8 mouse cellular contexts compared by ENCODE assay signal in the genomic region with DNA sequence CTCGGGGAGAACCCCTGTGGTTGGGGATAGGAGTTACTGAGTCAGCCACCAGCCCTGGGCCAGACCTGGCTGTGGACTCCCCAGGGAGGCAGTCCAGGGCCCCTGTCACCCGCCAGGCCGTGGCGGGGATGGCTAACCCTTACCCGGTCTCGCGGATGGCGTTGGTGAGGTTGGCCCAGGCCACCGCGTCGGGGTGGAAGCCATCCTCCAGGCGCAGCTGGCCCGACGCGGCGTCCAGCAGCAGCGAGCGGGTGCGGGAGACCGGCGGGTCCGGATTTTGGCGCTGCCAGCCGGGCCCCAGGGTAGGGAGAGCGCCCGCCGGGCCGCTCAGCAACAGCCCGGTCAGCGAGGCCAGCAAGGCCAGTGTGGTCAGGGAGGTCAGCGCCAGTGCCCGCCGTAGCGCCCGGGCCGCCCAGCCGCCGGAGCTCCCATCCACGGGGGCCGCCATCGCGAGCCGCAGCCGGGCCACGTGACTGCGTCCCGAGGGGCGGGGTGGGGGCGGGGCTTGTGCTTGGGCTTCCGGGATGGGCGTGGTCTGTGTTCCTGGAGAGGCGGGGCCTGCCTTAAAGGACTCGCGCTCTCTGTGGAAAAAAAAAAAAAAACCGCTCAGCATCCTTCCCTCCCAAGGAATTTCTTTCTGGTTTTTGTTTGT. TPM values are rescaled to one million over a fixed set of nuclear protein-coding genes. Genes with fewer than 3 reads are reported as not detected.
DNase-seq lines count a peak whose midpoint lies in the region; ATAC-seq and TF ChIP-seq lines count a peak whose summit lies in the region.

A gene (minus strand): TSS at position 482 of the 652 bp plus-strand sequence.

- peaks cover 20% of the 10 kb centered on the region for H3K4me1 ChIP-seq in embryonic facial prominence, embryonic 12.5 days
- H3K4me1 ChIP-seq in limb, embryonic 15.5 days = peaks cover 31% of the 10 kb centered on the region
- H3K4me1 ChIP-seq in midbrain, postnatal 0 days (ENCODE audit: insufficient read depth, low read length) = peaks cover 10% of the 10 kb centered on the region; the same call in 1 of the 2 replicates

- H3K36me3 ChIP-seq in embryonic facial prominence, embryonic 12.5 days = peaks cover 5% of the 10 kb centered on the region; the same call in 1 of the 2 replicates
- 0 out of 2 replicates have a peak, but pooled peaks cover 6% of the 10 kb centered on the region for H3K36me3 ChIP-seq in limb, embryonic 15.5 days
- H3K36me3 ChIP-seq in midbrain, postnatal 0 days (ENCODE audit: insufficient read depth, low read length) = peaks cover 5% of the 10 kb centered on the region; the same call in 1 of the 2 replicates

- under 1% methylated on average over 52 of the region's 55 CpGs for whole genome bisulfite sequencing in embryonic facial prominence, embryonic 12.5 days
- 0% methylated on average over 50 of the region's 55 CpGs for whole genome bisulfite sequencing in limb, embryonic 15.5 days
- under 1% methylated on average over 44 of the region's 55 CpGs for WGBS in midbrain, postnatal 0 days

- peak within 1 kb of the TSS; percentile 96 for H3K4me3 ChIP-seq in embryonic facial prominence, embryonic 12.5 days
- peak within 1 kb of the TSS; percentile 81 for H3K4me3 ChIP-seq in limb, embryonic 15.5 days
- H3K4me3 ChIP-seq in midbrain, postnatal 0 days (ENCODE audit: low read depth, low read length) = peak within 1 kb of the TSS; percentile 57

- peak; percentile 84 for DNase-seq in 416B (ENCODE audit: low read depth)
- peak; percentile 86 to 92 for DNase-seq in adrenal gland, postnatal 36 days
- peak; percentile 66 for DNase-seq in heart, adult 8-10 months (ENCODE audit: low spot score)
- peak; percentile 64 to 76 for DNase-seq in kidney, adult 8-10 months
- DNase-seq in midbrain, postnatal 0 days (ENCODE audit: low spot score) = peak; percentile 93
- peak; percentile 78 to 90 for DNase-seq in spleen, postnatal 10 days (ENCODE audit: low spot score in 2 of 2)

- peak within 1 kb of the TSS; percentile 89 for H3K9ac ChIP-seq in embryonic facial prominence, embryonic 12.5 days
- peak within 1 kb of the TSS; percentile 83 for H3K9ac ChIP-seq in limb, embryonic 15.5 days
- H3K9ac ChIP-seq in midbrain, postnatal 0 days (replicated peaks; ENCODE audit: low read length, poor library complexity, severe bottlenecking) = peak within 1 kb of the TSS; percentile 86

- peak; percentile 61; the same call in 1 of the 2 replicates for ATAC-seq in embryonic facial prominence, embryonic 12.5 days (ENCODE audit: insufficient number of reproducible peaks, insufficient read depth, low FRiP score, low TSS enrichment)
- peak; percentile 49; the same call in 1 of the 2 replicates for ATAC-seq in limb, embryonic 15.5 days (ENCODE audit: insufficient number of reproducible peaks, low FRiP score, low TSS enrichment, low read depth)
- peak; percentile 78 for ATAC-seq in midbrain, postnatal 0 days (ENCODE audit: low FRiP score)

- peak within 1 kb of the TSS; percentile 78 for H3K4me2 ChIP-seq in embryonic facial prominence, embryonic 12.5 days (replicated peaks)
- peak within 1 kb of the TSS; percentile 91 for H3K4me2 ChIP-seq in limb, embryonic 15.5 days
- peak within 1 kb of the TSS; percentile 91 for H3K4me2 ChIP-seq in midbrain, postnatal 0 days (ENCODE audit: low read depth, low read length, poor library complexity, severe bottlenecking)

- no peak for TF ChIP-seq CTCF in midbrain, postnatal 0 days (IDR thresholded peaks at IDR 0.05)

- H3K9me3 ChIP-seq in embryonic facial prominence, embryonic 12.5 days = no peaks in the 10 kb centered on the region
- H3K9me3 ChIP-seq in limb, embryonic 15.5 days = no peaks in the 10 kb centered on the region
- H3K9me3 ChIP-seq in midbrain, postnatal 0 days (ENCODE audit: low read length) = no peaks in the 10 kb centered on the region

- H3K27me3 ChIP-seq in embryonic facial prominence, embryonic 12.5 days = no peaks in the 10 kb centered on the region
- no peaks in the 10 kb centered on the region for H3K27me3 ChIP-seq in limb, embryonic 15.5 days
- H3K27me3 ChIP-seq in midbrain, postnatal 0 days (ENCODE audit: insufficient read depth, low read length) = no peaks in the 10 kb centered on the region

- H3K27ac ChIP-seq in embryonic facial prominence, embryonic 12.5 days = no peak within 1 kb of the TSS
- H3K27ac ChIP-seq in limb, embryonic 15.5 days = no peak within 1 kb of the TSS
- H3K27ac ChIP-seq in midbrain, postnatal 0 days (ENCODE audit: low read depth, low read length) = peak within 1 kb of the TSS; percentile 4; the same call in 1 of the 2 replicates

RNA-seq across cellular contexts. Expression of the gene that starts here (rescaled TPM):
- total RNA-seq in adrenal gland, postnatal 36 days (2021) = 10 to 100 TPM; 86.9 to 87.9 TPM
- 52.4 and 52.5 TPM in 2 replicates for polyA plus RNA-seq in embryonic facial prominence, embryonic 12.5 days (2016; fragmentation: Nextera tagmentation; extraction: Ambion mirVana)
- 10 to 100 TPM; 46.7 to 54.2 (median 49.5) TPM for total RNA-seq in heart, adult 8-10 months (2022)
- 58.9 and 63.4 TPM in 2 replicates for polyA plus RNA-seq in limb, embryonic 15.5 days (2015; fragmentation: Nextera tagmentation; extraction: Ambion mirVana)
- total RNA-seq in midbrain, postnatal 0 days (2014; rRNA removed) = 26.7 and 27.9 TPM in 2 replicates
- 49.9 and 52.9 TPM in 2 replicates for polyA plus RNA-seq in midbrain, postnatal 0 days (2015; fragmentation: Nextera tagmentation; extraction: Ambion mirVana)
